Mouse (Mus musculus) hindbrain, embryonic 11.5 days (tissue): ENCODE data around the gene Abhd4. TPM values are rescaled to one million over a fixed set of nuclear protein-coding genes. Genes with fewer than 3 reads are reported as not detected.
A peak's percentile ranks its signal among the peaks of the same experiment; 100 is the strongest.

Experiments
- ATAC-seq: fragments of 200-750 bp; cut with Nextera tagmentation; 2 replicates; pipeline ENCODE4 v1.8.0; 2017; ENCODE audit warnings: mild to moderate bottlenecking, moderate TSS enrichment, moderate library complexity; ENCODE audit not compliant: low FRiP score
- DNase-seq: peaks from one replicate; pipeline ENCODE4 v3.0.0-alpha.2; 2015; ENCODE audit warnings: low spot score
- H3K27ac ChIP-seq: fragments of 300-500 bp; sonication (generic); 2 replicates; pipeline ENCODE4 v1.5.1; 2014; ENCODE audit warnings: mild to moderate bottlenecking, low read depth, low read length
- H3K27me3 ChIP-seq: fragments of 300-500 bp; sonication (generic); 2 replicates; pipeline ENCODE4 v1.6.1; 2014; ENCODE audit warnings: mild to moderate bottlenecking, low read length, moderate library complexity, mixed read lengths; ENCODE audit not compliant: control insufficient read depth, insufficient read depth
- H3K36me3 ChIP-seq: fragments of 300-500 bp; sonication (generic); 2 replicates; pipeline ENCODE4 v1.6.1; 2014; ENCODE audit warnings: mild to moderate bottlenecking, low read length, moderate library complexity, mixed read lengths; ENCODE audit not compliant: control insufficient read depth, insufficient read depth
- H3K4me1 ChIP-seq: fragments of 300-500 bp; sonication (generic); replicated peaks from 2 replicates; pipeline ENCODE4 v1.6.1; 2014; ENCODE audit warnings: low read length, mixed read lengths; ENCODE audit not compliant: control insufficient read depth, insufficient read depth
- H3K4me2 ChIP-seq: fragments of 300-500 bp; sonication (generic); replicated peaks from 2 replicates; pipeline ENCODE4 v1.6.1; 2014; ENCODE audit warnings: mild to moderate bottlenecking, low read depth, low read length
- H3K4me3 ChIP-seq: fragments of 300-500 bp; sonication (generic); 2 replicates; pipeline ENCODE4 v1.5.1; 2014; ENCODE audit warnings: low read depth, low read length
- H3K9ac ChIP-seq: fragments of 300-500 bp; sonication (generic); 2 replicates; pipeline ENCODE4 v1.6.1; 2014; ENCODE audit warnings: low read depth, low read length
- H3K9me3 ChIP-seq: fragments of 300-500 bp; sonication (generic); 2 replicates; pipeline ENCODE4 v1.6.1; 2016; ENCODE audit warnings: low read length; ENCODE audit not compliant: control insufficient read depth
- WGBS: fragments of 180-500 bp; shearing (Covaris S2); extraction: QIAGEN DNeasy Blood & Tissue Kit; methylation state at CpG from one replicate; pipeline ENCODE4 v1.1.7; 2014; 5-methylcytosine and 5-hydroxymethylcytosine counted together
- polyA plus RNA-seq: library from polyadenylated mRNA; unstranded; fragments of >200 nt; fragmentation: Nextera tagmentation; extraction: Ambion mirVana; gene quantifications from 2 replicates; pipeline ENCODE4 v1.2.1, GENCODE M21; 2014

Abhd4 gene
- polyA plus RNA-seq, 1 experiment from 2014 or later = 44.0 TPM

DNA sequence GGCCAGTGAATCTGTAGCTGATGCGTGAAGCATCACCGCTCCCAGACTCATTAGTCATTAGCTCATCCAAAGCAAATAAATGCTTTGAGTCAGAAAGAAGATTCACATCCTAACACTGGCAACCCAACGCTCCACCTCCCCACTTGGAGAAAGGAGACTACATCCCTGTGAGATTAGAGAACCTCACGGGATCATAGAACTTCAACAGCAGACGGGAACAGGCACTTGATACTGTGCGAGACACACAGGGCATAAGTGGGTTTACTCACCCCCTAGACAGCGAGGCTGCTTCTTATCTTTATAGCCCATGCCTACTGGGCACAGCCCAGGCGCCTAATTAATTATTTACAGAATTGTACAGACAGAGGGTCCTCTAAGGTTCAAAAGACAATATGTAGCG is 21.8 kb upstream of the Abhd4 start:
- Histone ChIP-seq H3K9ac (no peak overlapping the region), H3K4me2 (no peak overlapping the region), H3K27ac (no peak overlapping the region), H3K4me1 (peaks cover 4% of the 10 kb centered on the region), H3K9me3 (no peaks in the 10 kb centered on the region), H3K4me3 (no peak overlapping the region), H3K36me3 (no peaks in the 10 kb centered on the region), H3K27me3 (no peaks in the 10 kb centered on the region)
- ATAC-seq (no peak), DNase-seq (no peak)
- WGBS = 78% methylated on average over 9 of the region's 9 CpGs

DNA sequence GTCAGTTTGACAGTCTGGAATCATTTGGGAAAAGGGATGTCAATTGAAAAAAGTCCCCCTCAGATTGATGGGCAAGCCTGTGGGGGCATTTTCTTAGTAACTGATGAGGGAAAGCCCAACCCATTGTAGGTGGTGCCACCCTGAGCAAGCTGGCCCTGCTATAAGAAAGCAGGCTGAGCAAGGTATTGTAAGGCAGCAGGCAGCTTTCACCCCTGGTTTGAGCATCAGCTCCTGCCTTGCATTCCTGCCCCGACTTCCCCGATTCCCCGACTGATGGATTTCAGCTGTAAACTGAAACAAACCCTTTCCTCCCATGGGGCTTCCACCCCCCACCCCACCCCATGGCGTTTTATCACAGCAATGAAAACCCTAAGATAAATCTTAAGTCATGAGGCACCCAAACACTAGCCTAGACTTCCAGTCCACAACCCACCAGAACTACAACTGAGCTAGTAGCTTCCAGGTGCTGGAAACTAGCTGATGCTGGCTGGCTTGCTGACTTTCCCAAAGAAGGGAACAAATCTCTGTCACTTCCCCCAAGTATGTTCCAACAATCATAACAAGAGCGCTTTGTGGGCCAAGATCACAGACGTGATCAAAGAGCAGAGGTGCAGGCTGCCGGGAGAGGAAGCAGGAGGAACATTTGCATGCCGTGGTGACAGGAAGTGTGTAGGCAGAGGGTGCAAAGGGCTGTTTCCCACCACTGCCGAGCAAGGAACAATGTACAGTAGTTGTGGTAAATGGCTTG is 21.0 kb upstream of the Abhd4 start:
- no peak overlapping the region for H3K4me2 ChIP-seq
- no peaks in the 10 kb centered on the region for H3K9me3 ChIP-seq
- ATAC-seq (no peak), DNase-seq (no peak)
- no peak overlapping the region for H3K4me3 ChIP-seq
- no peaks in the 10 kb centered on the region for H3K36me3 ChIP-seq
- H3K9ac ChIP-seq = no peak overlapping the region
- H3K27me3 ChIP-seq = no peaks in the 10 kb centered on the region
- peak overlapping the region; percentile 5; the same call in 1 of the 2 replicates for H3K27ac ChIP-seq
- peaks cover 4% of the 10 kb centered on the region for H3K4me1 ChIP-seq
- 42% methylated on average over 9 of the region's 9 CpGs for WGBS

DNA sequence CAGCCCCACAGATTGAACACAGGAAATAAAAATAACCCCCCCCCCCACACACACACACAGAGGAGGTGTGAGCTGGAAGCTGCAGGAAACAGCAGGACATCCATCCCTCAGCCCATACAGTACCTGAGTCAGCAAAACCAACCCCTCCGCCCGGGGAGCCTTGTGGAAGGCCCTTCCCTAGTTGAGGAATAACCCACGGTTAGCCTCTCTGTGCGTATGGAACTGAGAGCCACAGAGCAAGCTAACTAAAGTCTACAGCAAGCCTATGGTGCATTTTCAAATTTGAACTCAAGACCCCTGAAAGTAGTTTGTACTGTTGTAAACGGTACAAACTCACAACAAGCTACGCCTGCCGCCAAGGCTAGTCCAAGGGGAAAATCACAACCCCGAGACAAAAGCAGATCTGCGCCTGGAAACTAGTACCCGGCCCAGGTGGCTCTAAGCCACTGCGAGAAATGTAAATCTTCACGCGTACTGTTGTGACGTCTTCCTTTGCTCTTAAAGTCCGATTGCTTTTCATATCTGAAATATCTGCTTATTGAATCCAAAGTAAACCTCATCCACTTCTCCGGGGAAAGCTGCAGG is 20.3 kb upstream of the Abhd4 start:
- 78% methylated on average over 16 of the region's 16 CpGs for WGBS
- Histone ChIP-seq H3K4me3 (no peak overlapping the region), H3K4me2 (no peak overlapping the region), H3K9ac (no peak overlapping the region), H3K27ac (no peak overlapping the region), H3K36me3 (no peaks in the 10 kb centered on the region), H3K9me3 (no peaks in the 10 kb centered on the region), H3K4me1 (peaks cover 2% of the 10 kb centered on the region; the same call in 1 of the 2 replicates), H3K27me3 (no peaks in the 10 kb centered on the region)
- no peak for DNase-seq
- ATAC-seq = no peak

DNA sequence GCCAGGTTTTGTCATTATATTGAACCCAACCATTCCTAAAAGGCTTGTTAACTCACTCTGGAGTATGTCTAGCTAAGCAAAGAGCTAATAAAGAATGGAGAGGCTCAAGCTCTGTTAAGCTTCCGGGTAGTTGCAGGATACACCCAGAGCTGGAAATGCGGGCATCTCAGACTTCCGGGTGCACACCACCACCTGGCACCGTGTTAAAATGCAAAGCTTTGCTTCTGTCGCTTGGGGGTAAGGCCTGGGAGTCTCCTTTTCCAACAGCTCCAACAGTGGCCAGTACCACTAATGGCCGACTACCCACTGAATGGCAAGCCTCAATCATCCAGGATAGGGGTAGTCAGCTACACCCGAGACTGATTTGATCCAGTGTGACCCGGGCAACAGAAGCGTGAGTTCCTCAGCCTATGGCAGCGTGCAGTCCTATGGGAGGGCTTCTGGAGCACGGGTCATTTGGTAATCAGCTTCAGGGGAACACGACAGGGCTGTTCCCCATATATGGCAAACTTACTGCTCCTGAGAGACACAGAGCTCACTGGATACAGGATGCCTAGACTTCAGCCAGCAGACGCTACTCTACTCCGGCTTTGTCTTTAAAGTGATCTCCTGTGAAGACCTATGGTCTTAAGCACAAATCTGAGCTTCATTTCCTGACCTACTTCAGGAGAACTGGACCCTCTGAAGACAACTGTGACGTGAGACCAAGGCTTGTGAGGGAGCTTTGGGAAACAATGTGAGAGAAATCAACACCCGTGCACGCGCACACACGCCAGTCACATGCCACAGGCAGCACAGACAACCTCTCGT is 19.6 kb upstream of the Abhd4 start:
- Histone ChIP-seq H3K36me3 (no peaks in the 10 kb centered on the region), H3K27me3 (no peaks in the 10 kb centered on the region), H3K9me3 (no peaks in the 10 kb centered on the region), H3K4me3 (no peak overlapping the region), H3K4me2 (no peak overlapping the region), H3K9ac (no peak overlapping the region), H3K27ac (no peak overlapping the region; the same call in 1 of the 2 replicates), H3K4me1 (peaks cover 2% of the 10 kb centered on the region; the same call in 1 of the 2 replicates)
- 77% methylated on average over 20 of the region's 20 CpGs for WGBS
- DNase-seq (no peak), ATAC-seq (no peak)

DNA sequence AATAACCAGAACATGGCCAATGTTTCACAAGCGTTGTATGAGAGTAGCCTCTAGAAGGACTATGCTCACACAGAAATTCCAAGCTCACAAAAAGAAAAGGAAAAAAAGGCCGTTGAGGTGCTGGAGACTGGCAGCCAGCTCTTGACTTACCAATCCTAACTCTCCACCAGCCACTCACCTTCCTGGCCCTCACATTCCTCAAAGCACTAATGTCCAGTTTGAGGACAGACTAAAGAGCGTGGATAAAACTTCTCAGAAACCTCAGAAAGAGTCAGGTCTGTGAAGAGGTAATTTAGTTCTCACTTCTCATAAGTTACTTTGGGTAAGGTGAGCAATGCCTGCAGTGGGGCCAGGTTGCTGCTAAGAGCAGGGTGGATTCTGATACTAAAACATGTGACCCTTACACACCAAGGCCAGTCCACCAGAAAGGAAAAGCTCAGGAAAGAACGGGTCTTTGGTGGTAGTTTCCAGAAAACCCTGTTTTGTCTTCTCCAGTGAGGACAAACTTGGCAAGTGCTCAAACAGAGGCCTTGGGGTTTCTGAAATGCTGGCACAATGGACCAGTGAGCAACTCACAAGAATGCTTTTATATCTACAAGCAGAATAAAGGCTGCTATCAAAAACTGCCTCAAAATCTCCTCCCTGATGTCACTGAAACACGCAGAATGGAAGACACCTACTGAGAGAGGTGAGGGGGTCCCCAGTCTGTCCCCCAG is 18.0 kb upstream of the Abhd4 start:
- no peak overlapping the region for H3K27ac ChIP-seq
- no peak overlapping the region for H3K9ac ChIP-seq
- no peaks in the 10 kb centered on the region; the same call in 1 of the 2 replicates for H3K36me3 ChIP-seq
- WGBS = 88% methylated on average over 5 of the region's 5 CpGs
- peaks cover 2% of the 10 kb centered on the region; the same call in 1 of the 2 replicates for H3K4me1 ChIP-seq
- ATAC-seq (no peak), DNase-seq (no peak)
- H3K9me3 ChIP-seq = no peaks in the 10 kb centered on the region
- no peak overlapping the region for H3K4me2 ChIP-seq
- H3K4me3 ChIP-seq = no peak overlapping the region
- no peaks in the 10 kb centered on the region for H3K27me3 ChIP-seq

DNA sequence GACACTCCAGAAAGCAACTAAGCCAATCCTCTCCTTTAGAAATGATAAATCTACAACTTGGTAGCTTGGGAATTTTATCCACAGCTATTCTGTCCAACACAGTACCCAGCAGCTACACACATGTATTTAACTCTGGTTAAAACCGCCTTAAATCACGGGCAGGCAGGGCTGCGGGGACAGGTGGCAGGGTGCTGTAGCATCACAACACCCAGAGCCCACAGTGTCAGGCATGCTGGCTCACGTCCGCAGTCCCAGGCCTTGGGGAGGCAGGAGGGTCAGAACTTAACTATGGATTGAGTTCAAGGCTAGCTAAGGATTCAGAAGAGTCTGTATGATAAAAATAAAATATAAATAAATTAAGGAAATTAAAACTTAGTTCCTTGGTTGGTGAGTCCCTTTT is 17.1 kb upstream of the Abhd4 start:
- no peaks in the 10 kb centered on the region for H3K9me3 ChIP-seq
- DNase-seq = no peak
- H3K4me1 ChIP-seq = peaks cover 2% of the 10 kb centered on the region; the same call in 1 of the 2 replicates
- H3K27ac ChIP-seq = no peak overlapping the region
- no peak overlapping the region for H3K4me2 ChIP-seq
- H3K27me3 ChIP-seq = no peaks in the 10 kb centered on the region
- H3K36me3 ChIP-seq = peaks cover 6% of the 10 kb centered on the region
- 90% methylated on average over 5 of the region's 5 CpGs for WGBS
- no peak overlapping the region for H3K9ac ChIP-seq
- no peak overlapping the region for H3K4me3 ChIP-seq
- no peak for ATAC-seq

DNA sequence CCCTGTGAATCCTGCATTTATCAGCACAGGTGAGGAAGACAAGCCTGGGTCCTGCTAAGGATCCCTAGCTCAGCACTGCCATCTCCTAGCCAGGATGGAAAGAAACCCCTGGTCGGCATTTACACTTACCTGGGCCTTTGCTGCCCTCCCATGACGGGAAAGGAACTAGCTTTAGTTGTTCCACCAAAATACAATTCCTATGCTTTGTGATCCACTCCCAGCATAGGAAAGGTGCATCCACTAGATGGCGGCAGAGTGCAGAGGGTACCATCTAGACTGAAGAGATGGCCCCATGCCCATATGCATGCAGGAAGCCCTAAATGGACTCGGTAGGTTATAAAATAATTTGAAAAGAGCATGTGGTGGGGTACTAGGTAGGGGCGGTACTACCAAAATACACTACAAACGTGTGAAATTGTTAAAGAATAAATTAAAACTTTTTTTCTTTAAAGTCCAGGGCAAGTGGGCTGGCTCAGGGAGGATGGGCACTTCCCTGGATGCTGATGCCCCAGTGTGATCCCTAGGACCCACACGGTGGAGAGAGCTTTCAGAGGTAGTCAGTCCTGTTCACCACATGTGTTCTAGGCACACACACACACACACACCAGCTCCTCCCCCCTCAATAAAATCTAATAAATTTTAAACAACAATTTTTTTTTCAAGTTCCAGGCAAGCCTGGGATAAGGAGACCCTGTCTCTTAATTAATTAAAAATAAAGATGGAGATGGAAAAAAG is 14.8 kb upstream of the Abhd4 start:
- Histone ChIP-seq H3K27ac (no peak overlapping the region), H3K36me3 (peaks cover 14% of the 10 kb centered on the region), H3K9ac (no peak overlapping the region), H3K27me3 (no peaks in the 10 kb centered on the region), H3K4me2 (no peak overlapping the region), H3K9me3 (no peaks in the 10 kb centered on the region), H3K4me1 (0 out of 2 replicates have a peak, but pooled peaks cover 2% of the 10 kb centered on the region), H3K4me3 (no peak overlapping the region)
- peak; percentile 86 for DNase-seq
- ATAC-seq = peak; percentile 57
- WGBS = 20% methylated on average over 7 of the region's 7 CpGs

DNA sequence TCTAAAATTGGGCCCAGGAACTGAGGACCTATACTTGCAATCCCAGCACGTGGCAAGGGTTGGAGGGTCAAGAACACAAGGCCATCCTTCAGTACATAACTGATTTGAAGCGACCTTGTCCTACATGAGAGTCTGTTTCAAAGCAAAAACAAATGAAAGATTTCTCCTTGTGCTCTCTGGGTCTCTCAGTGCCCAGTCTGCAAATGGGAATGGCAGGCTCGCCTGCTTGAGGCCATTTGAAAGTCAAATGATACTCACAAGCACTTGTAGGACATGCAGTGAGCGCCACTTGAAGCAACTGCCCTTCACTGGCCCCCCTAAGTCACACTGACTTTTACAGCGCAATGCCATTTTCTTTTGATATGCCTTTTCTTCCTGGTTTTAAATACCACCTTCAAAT is 13.4 kb upstream of the Abhd4 start:
- no peak overlapping the region for H3K4me3 ChIP-seq
- H3K27me3 ChIP-seq = no peaks in the 10 kb centered on the region
- DNase-seq (no peak), ATAC-seq (no peak)
- H3K9ac ChIP-seq = no peak overlapping the region
- WGBS = 89% methylated on average over 5 of the region's 5 CpGs
- peaks cover 14% of the 10 kb centered on the region for H3K36me3 ChIP-seq
- H3K27ac ChIP-seq = no peak overlapping the region
- H3K9me3 ChIP-seq = no peaks in the 10 kb centered on the region
- no peak overlapping the region for H3K4me2 ChIP-seq
- no peaks in the 10 kb centered on the region for H3K4me1 ChIP-seq
